Mouse (Mus musculus) erythroid progenitor cell, adult 5-6 weeks (primary cell): Measurements from ENCODE around the gene Pxylp1. TPM values are rescaled to one million over a fixed set of nuclear protein-coding genes. Genes with fewer than 3 reads are reported as not detected.

Experiments
- ATAC-seq: replicated peaks from 2 replicates; pipeline ENCODE4 v1.8.0; 2016; ENCODE audit warnings: moderate number of reproducible peaks, mild to moderate bottlenecking, moderate TSS enrichment, inconsistent platforms; ENCODE audit not compliant: poor library complexity, low FRiP score, severe bottlenecking
- total RNA-seq, 2 experiments: library from RNA; stranded (forward) in 1 of 2; stranded (reverse) in 1 of 2; fragments of 150-400 nt in 1 of 2; fragments of 186-747, 209-891 nt in 1 of 2; gene quantifications; 2 replicates each; pipeline versions ENCODE4 v1.2.3 to v1.2.4; 2015 to 2017; ENCODE audit warnings: low replicate concordance in 2 of 2

Gene Pxylp1
- total RNA-seq, 2 experiments from 2014 or later, result 8.7 to 20.1 TPM

DNA sequence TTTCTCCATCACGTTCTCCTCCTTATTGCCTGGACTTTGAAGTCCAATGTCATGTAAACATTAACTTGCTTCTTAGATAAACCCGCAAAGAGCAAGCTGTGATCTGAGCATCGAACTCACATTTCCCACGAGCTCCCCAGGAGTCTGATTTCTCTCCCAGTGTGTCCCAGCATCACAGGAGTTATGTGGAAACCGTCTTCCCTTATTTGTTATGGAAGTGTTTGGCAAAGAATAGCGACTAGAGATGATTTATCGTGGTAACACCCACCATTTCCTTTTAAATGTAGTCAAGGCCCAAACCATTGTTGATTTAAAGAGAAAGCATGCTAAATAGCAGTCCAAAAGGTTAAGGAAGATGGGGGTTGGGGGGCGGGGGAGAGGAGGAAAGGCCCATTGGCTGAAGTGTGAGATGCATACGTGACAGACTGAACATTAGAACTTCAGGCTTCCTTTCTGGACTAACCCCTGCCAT is 106.6 kb downstream of the Pxylp1 start:
- ATAC-seq, result no peak

DNA sequence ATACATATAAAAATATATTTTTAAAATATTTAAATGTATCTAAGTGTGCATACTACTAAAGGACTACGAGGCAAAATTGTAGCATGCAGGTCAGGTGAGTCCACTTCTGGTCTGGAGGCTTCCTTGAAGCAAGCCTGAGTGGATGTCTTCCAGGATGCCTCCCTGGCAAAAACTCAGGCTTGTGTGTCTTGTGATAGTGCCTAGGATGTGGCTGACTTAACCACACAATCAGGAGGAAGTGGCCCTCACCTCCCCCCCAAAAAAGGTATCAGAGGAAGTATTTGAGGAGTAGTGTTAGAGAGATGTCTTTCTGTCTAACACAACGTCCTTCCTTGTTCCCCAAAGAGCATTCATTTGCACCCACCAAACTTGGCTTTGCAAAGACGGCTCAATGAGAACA is 107.3 kb downstream of the Pxylp1 start:
- no peak for ATAC-seq

DNA sequence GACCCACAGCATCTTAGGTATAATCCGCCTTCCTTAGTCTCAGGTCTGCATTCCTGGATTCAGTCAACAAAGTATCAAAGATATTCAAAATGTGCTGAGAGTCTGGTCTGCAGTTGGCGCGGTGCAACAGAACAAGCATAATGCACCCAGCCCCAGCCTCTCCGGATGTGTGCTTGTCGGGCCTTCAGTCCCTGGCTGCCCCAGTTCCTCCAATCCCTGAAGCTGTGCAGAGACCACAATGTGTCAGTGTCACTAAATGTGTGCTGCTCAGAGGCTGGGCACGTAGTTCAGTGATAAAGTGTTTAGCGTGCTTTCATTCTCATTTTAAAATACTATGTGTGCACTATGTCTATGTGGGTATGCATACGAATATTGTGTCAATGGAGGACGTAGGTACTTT is 108.8 kb downstream of the Pxylp1 start:
- ATAC-seq, result no peak

DNA sequence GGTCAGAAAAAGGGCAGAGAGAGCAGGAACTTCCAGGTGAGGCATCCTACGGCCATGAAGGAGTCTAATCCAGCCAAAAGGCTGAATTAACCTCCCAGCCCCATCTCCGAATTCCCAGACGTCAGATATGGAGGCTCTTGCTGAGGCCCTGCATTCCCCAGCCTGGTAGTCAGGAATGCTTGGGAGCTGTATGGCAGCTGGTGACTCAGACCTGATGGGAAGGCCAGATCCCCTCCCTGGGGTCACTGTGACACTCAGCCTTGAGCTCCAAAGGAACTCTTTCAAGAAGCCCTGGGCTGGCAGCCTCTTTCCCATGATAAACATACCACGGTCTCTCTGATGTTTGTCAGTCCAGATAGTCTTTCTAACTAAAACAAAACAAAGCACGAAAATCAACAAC is 109.2 kb downstream of the Pxylp1 start:
- no peak for ATAC-seq

DNA sequence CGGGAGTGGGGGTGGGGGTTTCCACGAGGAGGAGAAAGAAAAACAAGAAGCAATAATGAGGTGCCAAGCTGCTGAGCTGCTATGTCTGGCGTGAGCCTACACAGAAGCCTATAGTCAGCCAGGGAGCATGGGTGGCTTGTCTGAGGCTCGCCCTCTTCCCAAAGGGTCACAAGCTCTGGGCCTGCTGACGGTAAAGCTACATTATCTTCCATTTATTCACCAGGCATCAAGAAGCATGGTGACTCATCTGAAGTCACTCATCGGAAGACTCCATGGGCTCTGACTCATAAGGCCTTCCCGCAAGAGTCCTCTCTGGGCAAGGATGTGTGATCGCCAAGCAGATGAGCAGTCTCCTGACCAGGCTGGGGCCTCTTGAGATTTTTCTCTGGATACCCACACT is 110.4 kb downstream of the Pxylp1 start:
- no peak for ATAC-seq

Other genes starting within 250 kb of the Pxylp1 start
- 5.0 and 5.9 TPM in 2 replicates for gene Zbtb38, start 139.8 kb downstream of the Pxylp1 start, total RNA-seq (2015; ENCODE audit: low replicate concordance)
- gene Zbtb38, start 139.8 kb downstream of the Pxylp1 start, total RNA-seq (2017; ENCODE audit: low replicate concordance), result 4.1 and 6.4 TPM in 2 replicates
- 3.4 TPM in 1 of 2 replicates, not detected in the other for gene Spsb4, start 126.2 kb upstream of the Pxylp1 start, total RNA-seq (2015; ENCODE audit: low replicate concordance)
- gene Spsb4, start 126.2 kb upstream of the Pxylp1 start, total RNA-seq (2017; ENCODE audit: low replicate concordance), result not detected in 2 replicates
- gene Slc25a36, start 218.5 kb upstream of the Pxylp1 start, total RNA-seq (2015; ENCODE audit: low replicate concordance), result 17.2 and 18.4 TPM in 2 replicates
- 11.2 and 16.0 TPM in 2 replicates for gene Slc25a36, start 218.5 kb upstream of the Pxylp1 start, total RNA-seq (2017; ENCODE audit: low replicate concordance)